Mouse (Mus musculus) cerebellum, adult 2 months (tissue): Measurements from ENCODE around the gene Pomgnt2. TPM values are rescaled to one million over a fixed set of nuclear protein-coding genes. Genes with fewer than 3 reads are reported as not detected.

Source experiments
- DNase-seq, 2 experiments: peaks; one replicate each; pipeline ENCODE4 v3.0.0; 2021
- H3K27ac ChIP-seq: fragments of 200-500 bp; 2 replicates; pipeline ENCODE4 v1.5.1; 2012; ENCODE audit warnings: low read length, control low read depth, inconsistent platforms; ENCODE audit not compliant: insufficient read depth
- H3K27me3 ChIP-seq: fragments of 200-500 bp; 2 replicates; pipeline ENCODE4 v1.6.1; 2012; ENCODE audit warnings: inconsistent platforms, mild to moderate bottlenecking, low read length, moderate library complexity; ENCODE audit not compliant: control insufficient read depth, insufficient read depth
- H3K4me1 ChIP-seq: fragments of 200-500 bp; 2 replicates; pipeline ENCODE4 v1.6.1; 2011; ENCODE audit warnings: low read length; ENCODE audit not compliant: control insufficient read depth, insufficient read depth
- H3K4me3 ChIP-seq: fragments of 200-500 bp; replicated peaks from 2 replicates; pipeline ENCODE3; 2011; ENCODE audit warnings: mild to moderate bottlenecking, low read depth, low read length, control low read depth; ENCODE audit not compliant: insufficient read depth
- CTCF ChIP-seq: fragments of 200-500 bp; IDR thresholded peaks from 2 replicates; pipeline ENCODE4 v1.5.1; 2011; ENCODE audit warnings: low read depth, mild to moderate bottlenecking, control low read depth, low read length, moderate library complexity, borderline replicate concordance; ENCODE audit not compliant: insufficient read depth
- POLR2A ChIP-seq: fragments of 200-500 bp; IDR thresholded peaks from 2 replicates; pipeline ENCODE4 v1.6.1; 2011; ENCODE audit warnings: low read length, control low read depth, borderline replicate concordance; ENCODE audit not compliant: insufficient read depth
- WGBS: fragments of 180-500 bp; shearing (Covaris S2); methylation state at CpG from one replicate; pipeline ENCODE4 v1.1.7; 2018; 5-methylcytosine and 5-hydroxymethylcytosine counted together
- polyA plus RNA-seq: library from polyadenylated mRNA; depleted of rRNA; stranded (reverse); fragments of >200 nt; gene quantifications from 2 replicates; pipeline ENCODE4 v1.2.3, GENCODE M21; 2012

Pomgnt2 gene
- polyA plus RNA-seq, 1 experiment, result 43.5 TPM

- H3K27ac ChIP-seq, result no peak overlapping the region
- TF ChIP-seq POLR2A (no peak), CTCF (no peak)
- H3K4me3 ChIP-seq, result no peak overlapping the region
- no peak for DNase-seq
- no peaks in the 10 kb centered on the region for H3K27me3 ChIP-seq
- H3K4me1 ChIP-seq, result peaks cover 5% of the 10 kb centered on the region
- WGBS, result 84% methylated on average over 6 of the region's 6 CpGs
Observed at GRCm38 (mm10) chr9:121952596-121952995, 44.3 kb downstream of the Pomgnt2 start.

- peak overlapping the region; percentile 20 for H3K4me3 ChIP-seq
- no peak for DNase-seq
- no peak overlapping the region for H3K27ac ChIP-seq
- H3K4me1 ChIP-seq, result peaks cover 5% of the 10 kb centered on the region
- no peaks in the 10 kb centered on the region for H3K27me3 ChIP-seq
- 38% methylated on average over 4 of the region's 4 CpGs for WGBS
- TF ChIP-seq CTCF (no peak), POLR2A (no peak)
Observed at GRCm38 (mm10) chr9:121951114-121951423, 45.8 kb downstream of the Pomgnt2 start.

DNA sequence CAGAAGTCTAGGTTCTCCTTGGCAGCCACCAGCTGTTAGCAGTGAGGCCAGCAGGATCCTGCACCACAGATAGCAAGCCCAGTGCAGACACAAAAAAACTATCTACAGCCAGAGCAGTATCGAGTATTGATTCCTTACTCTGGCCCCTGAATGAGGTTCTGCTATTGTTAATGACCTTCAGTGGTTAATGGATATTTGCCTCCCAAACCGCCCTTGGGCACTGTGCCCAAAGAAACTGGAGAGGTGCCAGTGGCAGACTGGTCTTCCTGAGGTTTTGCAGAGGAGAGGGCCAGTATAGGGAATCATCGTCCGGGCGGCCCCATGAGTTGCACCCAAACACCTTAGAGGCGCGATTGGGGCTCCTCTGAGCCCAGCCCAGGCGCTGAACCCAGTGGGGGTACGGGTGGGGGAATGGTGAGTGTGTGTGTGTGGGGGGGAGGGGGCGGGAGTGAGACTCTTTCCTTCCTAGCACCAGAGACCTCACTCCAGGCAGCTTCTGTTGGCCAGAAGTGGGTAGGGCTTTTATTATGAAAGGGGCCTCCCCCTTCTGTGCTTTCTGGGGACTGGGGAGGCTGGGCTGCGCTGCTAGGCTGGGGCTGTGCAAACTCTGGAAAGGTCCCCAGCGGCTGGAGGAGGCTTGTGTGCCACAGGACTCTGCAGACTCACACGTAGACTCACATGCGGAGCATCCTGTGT lies 46.3 kb downstream of the Pomgnt2 start, which contains the start of gene Fam198a:
Fam198a (plus strand) TSS at position 571 of the 696 bp plus-strand sequence.
- 6% methylated on average over 14 of the region's 14 CpGs for WGBS
- Histone ChIP-seq H3K27me3 (no peaks in the 10 kb centered on the region), H3K4me3 (peak within 1 kb of the TSS; percentile 20), H3K4me1 (peaks cover 5% of the 10 kb centered on the region), H3K27ac (no peak within 1 kb of the TSS)
- TF ChIP-seq CTCF (no peak), POLR2A (no peak)
- DNase-seq, result peak; percentile 54 to 63

DNA sequence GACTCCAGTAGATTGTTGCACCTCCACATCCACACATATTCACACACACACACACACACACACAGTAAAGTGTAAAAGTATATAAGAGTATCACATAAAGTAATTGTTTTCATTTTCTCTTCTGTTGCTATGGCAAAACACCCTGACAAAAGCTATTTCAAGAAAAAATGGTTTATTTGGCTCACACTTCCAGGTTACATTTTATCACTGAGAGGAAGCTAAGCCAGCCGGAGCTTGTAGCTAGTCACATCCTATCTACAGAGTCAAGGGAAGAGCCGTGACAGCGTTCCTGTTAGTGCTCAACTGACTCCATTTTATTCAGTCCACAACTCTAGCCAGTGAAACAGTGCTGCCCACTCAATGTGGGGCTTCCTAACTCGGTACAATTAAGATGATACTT lies 48.5 kb downstream of the Pomgnt2 start:
- Histone ChIP-seq H3K27ac (no peak overlapping the region), H3K4me1 (peaks cover 5% of the 10 kb centered on the region), H3K27me3 (no peaks in the 10 kb centered on the region), H3K4me3 (no peak overlapping the region)
- TF ChIP-seq POLR2A (no peak), CTCF (no peak)
- no peak for DNase-seq
- 75% methylated on average over 4 of the region's 4 CpGs for WGBS

DNA sequence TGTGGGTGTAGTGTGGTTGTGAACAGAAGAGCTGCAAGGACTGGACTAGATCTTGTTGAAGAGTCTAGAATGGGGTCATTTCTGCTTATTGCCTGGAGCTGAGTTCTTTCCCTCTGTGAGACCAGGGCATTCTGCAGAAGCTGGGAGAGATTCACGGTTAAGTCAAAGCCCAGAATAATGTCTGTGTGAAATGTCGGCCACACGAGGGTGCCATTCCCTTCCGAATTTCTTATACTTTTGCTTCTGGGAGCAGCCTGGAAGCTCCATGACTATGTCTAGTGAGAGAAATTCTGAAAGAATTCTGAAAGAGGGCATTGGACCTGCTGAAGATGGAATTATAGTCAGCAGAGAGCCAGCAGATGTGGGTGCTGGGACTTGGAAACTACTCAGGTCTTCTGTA lies 49.1 kb downstream of the Pomgnt2 start:
- TF ChIP-seq CTCF, result peak; percentile 68; the same call in 1 of the 2 replicates
- no peak for TF ChIP-seq POLR2A
- H3K27ac ChIP-seq, result no peak overlapping the region
- H3K4me3 ChIP-seq, result no peak overlapping the region
- peak; percentile 66 to 73 for DNase-seq
- H3K27me3 ChIP-seq, result no peaks in the 10 kb centered on the region
- peaks cover 5% of the 10 kb centered on the region for H3K4me1 ChIP-seq
- 3% methylated on average over 4 of the region's 4 CpGs for WGBS

DNA sequence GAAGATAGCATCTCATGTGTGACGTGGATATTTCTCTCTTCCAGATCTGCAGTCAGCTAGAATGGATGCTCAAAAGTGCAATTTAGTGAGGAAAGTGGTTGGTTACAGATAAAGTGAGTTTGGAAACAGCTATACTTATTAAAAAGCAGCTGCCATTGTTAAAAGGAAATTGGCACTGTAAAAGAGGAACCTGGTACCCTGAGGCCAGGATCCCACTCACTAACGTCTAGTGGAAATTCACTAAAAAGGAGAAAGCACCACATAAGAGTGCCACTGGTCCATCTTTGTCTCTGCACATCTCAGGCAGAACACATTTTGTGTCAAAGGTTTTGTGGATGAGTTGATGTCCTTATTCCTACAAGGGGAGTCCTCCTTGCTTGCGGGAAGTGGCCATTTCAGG lies 53.3 kb downstream of the Pomgnt2 start:
- Histone ChIP-seq H3K4me1 (no peaks in the 10 kb centered on the region), H3K27ac (no peak overlapping the region), H3K4me3 (no peak overlapping the region), H3K27me3 (no peaks in the 10 kb centered on the region)
- 91% methylated on average over 3 of the region's 3 CpGs for WGBS
- no peak for DNase-seq
- TF ChIP-seq POLR2A, result no peak
- TF ChIP-seq CTCF, result no peak

DNA sequence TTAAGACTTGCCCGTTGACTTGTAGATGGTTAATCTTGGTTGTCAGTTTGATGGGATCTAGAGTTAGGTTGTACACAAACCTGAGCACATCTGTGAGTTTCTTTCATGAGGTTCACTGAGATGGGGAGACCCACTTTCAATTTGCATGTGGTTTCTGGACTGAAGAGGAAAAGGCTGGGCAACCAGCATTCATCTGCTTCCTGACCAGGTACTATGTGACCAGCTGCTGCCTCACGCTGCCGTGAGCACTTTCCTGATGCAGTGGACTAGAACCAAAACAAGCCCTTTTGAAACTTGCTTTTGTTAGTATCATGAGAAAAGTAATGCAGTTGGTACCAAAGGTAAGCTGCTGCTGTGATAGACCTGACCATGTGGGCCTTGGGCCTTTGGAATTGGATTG lies 53.9 kb downstream of the Pomgnt2 start:
- DNase-seq, result no peak
- H3K4me3 ChIP-seq, result no peak overlapping the region
- no peaks in the 10 kb centered on the region for H3K4me1 ChIP-seq
- 93% methylated on average over 3 of the region's 3 CpGs for WGBS
- no peaks in the 10 kb centered on the region for H3K27me3 ChIP-seq
- TF ChIP-seq POLR2A (no peak), CTCF (no peak)
- H3K27ac ChIP-seq, result no peak overlapping the region

DNA sequence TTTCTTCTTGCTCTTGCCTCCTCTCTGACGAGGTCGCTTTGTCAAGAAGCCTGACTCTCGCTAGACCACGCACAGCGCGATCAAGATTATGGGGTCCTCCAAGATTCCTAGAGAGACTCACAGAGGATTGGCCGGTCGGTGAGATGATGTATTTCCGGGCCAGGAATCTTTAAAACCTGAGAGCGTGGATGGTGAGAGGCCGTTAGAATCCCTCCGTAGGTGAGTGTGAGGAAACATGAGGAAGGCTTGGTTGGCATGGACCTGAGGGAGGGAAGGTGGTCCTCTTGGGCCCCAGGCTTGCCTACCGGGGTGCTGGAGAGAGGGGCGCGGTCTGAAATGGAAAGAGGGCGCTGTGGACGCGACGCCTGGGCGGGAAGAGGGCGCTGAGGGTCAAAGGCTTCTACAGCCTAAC lies 59.0 kb downstream of the Pomgnt2 start:
- peak; percentile 19 to 31 for DNase-seq
- no peak for TF ChIP-seq CTCF
- TF ChIP-seq POLR2A, result no peak
- H3K27ac ChIP-seq, result 0 out of 2 replicates have a peak overlapping the region, but pooled peaks have one; percentile 19
- WGBS, result 57% methylated on average over 21 of the region's 21 CpGs
- H3K27me3 ChIP-seq, result no peaks in the 10 kb centered on the region
- no peaks in the 10 kb centered on the region for H3K4me1 ChIP-seq
- H3K4me3 ChIP-seq, result peak overlapping the region; percentile 70
